Mouse (Mus musculus) hindbrain, embryonic 11.5 days (tissue): ENCODE results near the gene Clp1. TPM values are rescaled to one million over a fixed set of nuclear protein-coding genes. Genes with fewer than 3 reads are reported as not detected.

Experiments used
- ATAC-seq: fragments of 200-750 bp; cut with Nextera tagmentation; 2 replicates; pipeline ENCODE4 v1.8.0; 2017; ENCODE audit warnings: mild to moderate bottlenecking, moderate TSS enrichment, moderate library complexity; ENCODE audit not compliant: low FRiP score
- DNase-seq: peaks from one replicate; pipeline ENCODE4 v3.0.0-alpha.2; 2015; ENCODE audit warnings: low spot score
- H3K27ac ChIP-seq: fragments of 300-500 bp; sonication (generic); 2 replicates; pipeline ENCODE4 v1.5.1; 2014; ENCODE audit warnings: mild to moderate bottlenecking, low read depth, low read length
- H3K27me3 ChIP-seq: fragments of 300-500 bp; sonication (generic); 2 replicates; pipeline ENCODE4 v1.6.1; 2014; ENCODE audit warnings: mild to moderate bottlenecking, low read length, moderate library complexity, mixed read lengths; ENCODE audit not compliant: control insufficient read depth, insufficient read depth
- H3K36me3 ChIP-seq: fragments of 300-500 bp; sonication (generic); 2 replicates; pipeline ENCODE4 v1.6.1; 2014; ENCODE audit warnings: mild to moderate bottlenecking, low read length, moderate library complexity, mixed read lengths; ENCODE audit not compliant: control insufficient read depth, insufficient read depth
- H3K4me1 ChIP-seq: fragments of 300-500 bp; sonication (generic); replicated peaks from 2 replicates; pipeline ENCODE4 v1.6.1; 2014; ENCODE audit warnings: low read length, mixed read lengths; ENCODE audit not compliant: control insufficient read depth, insufficient read depth
- H3K4me2 ChIP-seq: fragments of 300-500 bp; sonication (generic); replicated peaks from 2 replicates; pipeline ENCODE4 v1.6.1; 2014; ENCODE audit warnings: mild to moderate bottlenecking, low read depth, low read length
- H3K4me3 ChIP-seq: fragments of 300-500 bp; sonication (generic); 2 replicates; pipeline ENCODE4 v1.5.1; 2014; ENCODE audit warnings: low read depth, low read length
- H3K9ac ChIP-seq: fragments of 300-500 bp; sonication (generic); 2 replicates; pipeline ENCODE4 v1.6.1; 2014; ENCODE audit warnings: low read depth, low read length
- H3K9me3 ChIP-seq: fragments of 300-500 bp; sonication (generic); 2 replicates; pipeline ENCODE4 v1.6.1; 2016; ENCODE audit warnings: low read length; ENCODE audit not compliant: control insufficient read depth
- WGBS: fragments of 180-500 bp; shearing (Covaris S2); extraction: QIAGEN DNeasy Blood & Tissue Kit; methylation state at CpG from one replicate; pipeline ENCODE4 v1.1.7; 2014; 5-methylcytosine and 5-hydroxymethylcytosine counted together
- polyA plus RNA-seq: library from polyadenylated mRNA; unstranded; fragments of >200 nt; fragmentation: Nextera tagmentation; extraction: Ambion mirVana; gene quantifications from 2 replicates; pipeline ENCODE4 v1.2.1, GENCODE M21; 2014

Gene Clp1
- polyA plus RNA-seq, 1 experiment from 2014 or later, result 44.3 TPM

DNA sequence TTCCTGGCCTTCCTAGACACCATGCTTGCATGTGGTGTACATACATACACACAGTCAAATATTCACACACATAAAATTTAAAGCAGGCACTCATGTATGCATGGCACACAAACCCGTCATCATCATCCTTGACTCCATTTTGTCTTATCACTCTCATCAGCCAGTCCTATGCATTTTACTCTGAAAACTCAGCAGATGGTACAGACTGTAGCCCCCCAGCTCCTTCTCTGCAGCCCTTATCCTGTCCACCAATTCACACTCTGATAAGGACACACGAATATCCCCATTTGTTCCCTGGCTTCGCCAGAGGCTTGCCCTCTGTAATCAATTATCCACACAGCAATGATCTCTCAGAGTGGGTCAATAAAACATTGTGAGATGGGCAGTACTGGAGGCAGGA, 6.0 kb downstream of the Clp1 start:
- H3K4me3 ChIP-seq, result no peak overlapping the region
- no peak overlapping the region for H3K27ac ChIP-seq
- no peak overlapping the region for H3K9ac ChIP-seq
- WGBS, result 82% methylated on average over 3 of the region's 3 CpGs
- H3K4me1 ChIP-seq, result no peaks in the 10 kb centered on the region
- no peaks in the 10 kb centered on the region for H3K27me3 ChIP-seq
- H3K36me3 ChIP-seq, result peaks cover 3% of the 10 kb centered on the region
- H3K9me3 ChIP-seq, result no peaks in the 10 kb centered on the region
- no peak for DNase-seq
- no peak overlapping the region for H3K4me2 ChIP-seq
- 0 out of 2 replicates have a peak, but pooled peaks have one; percentile 18 for ATAC-seq

- WGBS, result 95% methylated on average over 2 of the region's 2 CpGs
Observed at GRCm38 (mm10) chr2:84720718-84721117, 6.4 kb downstream of the Clp1 start.

GRCm38 (mm10) chr2:84717357-84717756, 9.8 kb downstream of the Clp1 start:
- 94% methylated on average over 4 of the region's 4 CpGs for WGBS
- no peak overlapping the region for H3K4me2 ChIP-seq
- H3K9ac ChIP-seq, result no peak overlapping the region
- H3K36me3 ChIP-seq, result no peaks in the 10 kb centered on the region
- DNase-seq, result no peak
- no peaks in the 10 kb centered on the region for H3K27me3 ChIP-seq
- no peak for ATAC-seq
- H3K27ac ChIP-seq, result no peak overlapping the region
- no peak overlapping the region for H3K4me3 ChIP-seq
- no peaks in the 10 kb centered on the region for H3K4me1 ChIP-seq
- H3K9me3 ChIP-seq, result no peaks in the 10 kb centered on the region

More at GRCm38 (mm10) chr2:84720718-84721117, 6.4 kb downstream of the Clp1 start:
- Histone ChIP-seq H3K4me1 (no peaks in the 10 kb centered on the region), H3K27me3 (no peaks in the 10 kb centered on the region), H3K36me3 (peaks cover 3% of the 10 kb centered on the region), H3K9ac (no peak overlapping the region), H3K4me3 (no peak overlapping the region), H3K9me3 (no peaks in the 10 kb centered on the region), H3K27ac (no peak overlapping the region), H3K4me2 (no peak overlapping the region)
- no peak for DNase-seq
- no peak for ATAC-seq

DNA sequence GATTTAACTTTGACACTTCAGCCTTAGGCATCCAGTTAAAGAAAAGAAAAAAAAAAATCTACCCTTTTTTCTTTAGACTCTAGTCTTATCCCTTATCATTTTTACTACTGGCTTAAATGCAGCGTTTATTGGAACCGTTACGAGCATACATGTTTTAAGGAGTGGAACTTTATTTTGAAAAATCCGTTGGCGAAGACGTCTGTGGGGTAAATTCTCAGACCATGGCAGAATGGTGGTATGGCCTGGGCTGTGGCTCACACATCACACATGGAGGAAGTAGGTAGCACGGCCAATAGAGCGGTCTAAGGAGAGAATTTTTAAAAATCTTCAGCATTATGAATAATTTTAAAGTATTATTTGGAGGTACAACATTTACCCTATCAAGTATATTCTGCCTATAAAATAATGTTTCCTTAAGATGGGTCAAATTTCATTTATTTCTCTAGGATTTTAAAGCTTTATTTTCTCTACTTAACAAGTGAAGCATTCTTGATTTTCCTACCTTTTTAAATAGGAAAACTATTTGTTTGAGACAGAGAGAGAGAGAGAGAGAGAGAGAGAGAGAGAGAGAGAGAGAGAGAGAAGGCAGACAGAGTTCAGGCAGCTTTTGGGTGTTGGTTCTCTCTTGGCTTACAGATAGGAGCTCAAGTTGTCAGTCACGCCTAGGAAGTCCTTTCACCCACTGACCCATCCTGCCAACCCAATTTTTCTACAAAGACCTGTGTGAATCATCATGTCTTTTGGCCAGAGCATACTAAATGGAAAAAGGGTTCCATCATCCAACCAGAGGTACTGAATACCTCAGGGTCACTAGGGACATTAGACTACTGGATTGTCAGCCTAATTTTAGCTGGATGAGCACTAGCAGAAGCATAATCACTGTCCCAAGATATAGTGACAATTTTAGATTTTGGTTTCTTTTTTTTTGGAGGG, 10.5 kb downstream of the Clp1 start:
- peak overlapping the region; percentile 76 for H3K4me2 ChIP-seq
- no peaks in the 10 kb centered on the region for H3K27me3 ChIP-seq
- no peaks in the 10 kb centered on the region for H3K4me1 ChIP-seq
- ATAC-seq (no peak), DNase-seq (peak; percentile 8)
- no peaks in the 10 kb centered on the region for H3K36me3 ChIP-seq
- H3K9me3 ChIP-seq, result no peaks in the 10 kb centered on the region
- peak overlapping the region; percentile 97; the same call in 1 of the 2 replicates for H3K27ac ChIP-seq
- peak overlapping the region; percentile 86 for H3K4me3 ChIP-seq
- WGBS, result 39% methylated on average over 9 of the region's 9 CpGs
- H3K9ac ChIP-seq, result peak overlapping the region; percentile 71

DNA sequence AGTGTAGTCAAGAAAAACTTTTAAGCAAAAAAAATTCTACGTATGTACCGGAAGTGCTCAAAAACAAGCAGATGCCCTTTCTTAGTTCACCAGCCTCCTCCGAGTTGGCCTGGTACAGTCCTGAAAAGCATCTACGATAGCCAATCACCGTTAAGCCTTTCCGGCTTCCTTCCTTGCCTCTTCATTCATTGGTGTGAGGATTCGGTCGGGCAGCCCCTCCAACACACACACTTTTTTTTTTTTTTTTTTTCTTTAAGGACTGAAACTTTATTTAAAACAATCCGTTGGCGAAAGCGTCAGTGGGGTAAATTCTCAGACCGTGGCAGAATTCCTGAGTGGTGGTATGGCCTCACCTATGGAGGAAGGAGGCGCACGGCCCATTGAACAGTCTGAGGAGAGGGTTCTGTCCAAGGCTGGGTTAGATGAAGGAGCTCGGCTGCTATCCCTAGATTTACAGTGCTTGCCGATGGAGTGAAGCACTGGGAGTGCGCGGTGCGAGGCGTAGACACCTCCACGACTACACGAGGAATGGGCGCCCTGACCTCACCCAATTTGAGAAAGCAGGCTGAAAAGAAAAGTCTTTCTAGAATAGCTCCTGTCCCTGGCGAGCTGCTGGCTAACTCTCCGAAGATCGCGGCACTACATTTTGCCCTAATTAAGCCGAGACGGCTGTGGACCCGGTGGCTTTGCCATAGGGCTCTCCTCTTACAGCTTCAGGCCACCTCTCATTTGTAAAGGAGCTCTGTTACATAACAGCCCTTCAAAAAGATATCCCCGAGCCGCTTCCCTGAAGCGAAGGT, 11.4 kb downstream of the Clp1 start:
- H3K4me1 ChIP-seq, result no peaks in the 10 kb centered on the region
- H3K9ac ChIP-seq, result peak overlapping the region; percentile 83
- H3K27ac ChIP-seq, result peak overlapping the region; percentile 97
- 0 out of 2 replicates have a peak, but pooled peaks cover under 1% of the 10 kb centered on the region for H3K36me3 ChIP-seq
- DNase-seq (no peak), ATAC-seq (peak; percentile 95)
- H3K27me3 ChIP-seq, result no peaks in the 10 kb centered on the region
- H3K9me3 ChIP-seq, result no peaks in the 10 kb centered on the region
- H3K4me2 ChIP-seq, result peak overlapping the region; percentile 76
- peak overlapping the region; percentile 86 for H3K4me3 ChIP-seq
- WGBS, result under 1% methylated on average over 33 of the region's 33 CpGs

DNA sequence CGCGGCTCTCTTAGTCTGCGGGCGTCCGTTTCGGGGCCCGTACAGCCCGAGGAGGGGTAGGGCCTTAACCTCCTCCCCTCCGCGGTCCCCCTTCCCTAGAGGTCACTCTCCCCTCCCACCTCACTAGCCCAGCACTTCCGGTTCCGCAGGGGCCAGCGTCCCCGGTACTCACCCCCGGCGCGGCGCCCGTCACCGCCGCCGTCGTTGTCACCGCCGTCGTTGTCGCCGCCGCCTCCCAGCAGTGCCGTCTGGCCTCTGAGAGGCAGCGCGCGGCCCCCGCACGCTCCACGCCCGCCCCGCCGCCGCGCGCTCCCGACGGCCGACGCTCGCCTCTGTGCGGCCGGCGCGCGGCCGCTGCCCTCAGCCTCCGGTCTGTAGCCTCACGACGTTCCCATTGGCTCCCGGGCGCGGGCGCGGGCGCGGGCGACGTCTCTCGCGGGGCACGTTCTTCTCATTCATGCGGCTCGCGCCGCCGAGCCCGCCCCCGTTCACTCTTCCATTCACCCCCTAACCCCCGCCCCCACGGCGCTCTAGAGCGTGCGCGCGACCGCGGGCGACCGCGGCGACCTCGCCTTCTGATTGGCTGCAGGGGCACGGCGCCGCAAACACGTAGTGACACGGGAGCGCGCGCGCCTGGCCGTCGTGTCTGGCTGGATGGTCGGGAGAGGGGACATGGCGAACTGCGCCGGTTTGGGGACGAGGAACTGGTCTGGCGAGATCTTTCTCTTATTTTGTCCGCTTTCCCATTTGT, 12.2 kb downstream of the Clp1 start, which contains the start of gene Zdhhc5:
Gene Zdhhc5, minus strand, starts transcription at position 370 of the 751 bp plus-strand sequence.
- DNase-seq, result peak; percentile 100
- Histone ChIP-seq H3K4me2 (peak within 1 kb of the TSS; percentile 76), H3K4me3 (peak within 1 kb of the TSS; percentile 86), H3K27me3 (no peaks in the 10 kb centered on the region), H3K4me1 (no peaks in the 10 kb centered on the region), H3K9me3 (no peaks in the 10 kb centered on the region), H3K27ac (peak within 1 kb of the TSS; percentile 97), H3K36me3 (0 out of 2 replicates have a peak, but pooled peaks cover 3% of the 10 kb centered on the region), H3K9ac (peak within 1 kb of the TSS; percentile 83)
- ATAC-seq, result peak; percentile 98
- under 1% methylated on average over 75 of the region's 107 CpGs for WGBS

GRCm38 (mm10) chr2:84714422-84714810, 12.7 kb downstream of the Clp1 start:
- Histone ChIP-seq H3K4me3 (peak overlapping the region; percentile 86), H3K4me1 (no peaks in the 10 kb centered on the region), H3K9me3 (no peaks in the 10 kb centered on the region), H3K9ac (peak overlapping the region; percentile 83), H3K27me3 (no peaks in the 10 kb centered on the region), H3K36me3 (0 out of 2 replicates have a peak, but pooled peaks cover 6% of the 10 kb centered on the region), H3K4me2 (peak overlapping the region; percentile 76), H3K27ac (peak overlapping the region; percentile 97)
- DNase-seq (no peak), ATAC-seq (peak; percentile 38)
- WGBS, result under 1% methylated on average over 26 of the region's 26 CpGs

- WGBS, result 92% methylated on average over 2 of the region's 2 CpGs
Observed at GRCm38 (mm10) chr2:84711898-84712297, 15.3 kb downstream of the Clp1 start.

More at GRCm38 (mm10) chr2:84711898-84712297, 15.3 kb downstream of the Clp1 start:
- Histone ChIP-seq H3K36me3 (0 out of 2 replicates have a peak, but pooled peaks cover 6% of the 10 kb centered on the region), H3K9me3 (no peaks in the 10 kb centered on the region), H3K4me1 (no peaks in the 10 kb centered on the region), H3K4me2 (no peak overlapping the region), H3K27me3 (no peaks in the 10 kb centered on the region), H3K4me3 (no peak overlapping the region), H3K27ac (no peak overlapping the region), H3K9ac (no peak overlapping the region)
- ATAC-seq (no peak), DNase-seq (no peak)
